Mouse (Mus musculus): ENCODE results near the gene Atp2c2. TPM values are rescaled to one million over a fixed set of nuclear protein-coding genes. Genes with fewer than 3 reads are reported as not detected.

The Atp2c2 gene
- polyA plus RNA-seq, 1 experiment from 2014 or later: 0.04 TPM

- ATAC-seq (no peak), DNase-seq (ENCODE audit: low read depth, low spot score) (no peak)
- no peaks in the 10 kb centered on the region for H3K27me3 ChIP-seq
- POLR2A ChIA-PET: no interaction called here
- CTCF ChIA-PET: interaction anchor here (0.8 to 1.8 kb wide), 6 partner anchors 10 to 61 kb away, joined by 3 to 8 read pairs (median 4); partner anchors contain the start of gene Tldc1
- TF ChIP-seq CTCF (IDR thresholded peaks at IDR 0.05): no peak
- in situ Hi-C loops (cut with MboI; ENCODE audit: low pct_unique_long_range_greater_than_20kb): no loop called here
Observed at GRCm38 (mm10) chr8:119717765-119718164, 18.0 kb downstream of the Atp2c2 start.

- TF ChIP-seq CTCF (IDR thresholded peaks at IDR 0.05): no peak
- no peak for DNase-seq (ENCODE audit: low read depth, low spot score)
- ChIA-PET POLR2A (interaction anchor here (0.6 kb wide), 2 partner anchors 10 to 32 kb away, joined by 3 read pairs; no protein-coding TSS in a partner anchor), CTCF (interaction anchor here (1.0 to 1.2 kb wide), 3 partner anchors 19 to 132 kb away, joined by 3 read pairs; no protein-coding TSS in a partner anchor)
- in situ Hi-C loops (cut with MboI; ENCODE audit: low pct_unique_long_range_greater_than_20kb): no loop called here
- no peaks in the 10 kb centered on the region for H3K27me3 ChIP-seq
- no peak for ATAC-seq
Observed at GRCm38 (mm10) chr8:119719011-119719501, 19.2 kb downstream of the Atp2c2 start.

- H3K27me3 ChIP-seq: no peaks in the 10 kb centered on the region
Observed at GRCm38 (mm10) chr8:119722348-119722747, 22.5 kb downstream of the Atp2c2 start.

DNA sequence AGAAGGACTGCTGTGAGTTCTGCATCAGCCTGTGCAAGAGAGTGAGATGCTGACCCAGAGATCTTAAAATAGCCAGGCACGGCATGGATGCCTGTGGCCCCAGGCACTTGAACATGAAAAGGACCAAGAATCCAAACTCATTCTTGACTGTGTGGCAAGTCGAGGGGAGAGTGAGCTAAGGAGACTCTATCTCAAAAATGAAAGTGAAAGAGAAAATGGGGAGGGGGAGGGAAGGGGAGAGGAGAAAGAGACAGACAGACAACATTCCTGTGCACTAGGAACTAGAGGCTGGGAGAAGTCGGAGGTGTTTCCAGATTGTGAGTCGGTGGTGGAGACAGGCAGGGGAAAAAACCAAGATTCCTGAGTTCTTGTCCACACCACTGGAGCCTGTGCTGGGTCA is 23.9 kb downstream of the Atp2c2 start:
- ChIA-PET POLR2A (interaction anchor here (1.2 kb wide), 1 partner anchor 8 kb away, joined by 4 read pairs; no protein-coding TSS in a partner anchor), CTCF (interaction anchor here (0.6 kb wide), 1 partner anchor 56 kb away, joined by 3 read pairs; no protein-coding TSS in a partner anchor)
- ATAC-seq (no peak), DNase-seq (ENCODE audit: low read depth, low spot score) (no peak)
- no peaks in the 10 kb centered on the region for H3K27me3 ChIP-seq
- no peak for TF ChIP-seq CTCF (IDR thresholded peaks at IDR 0.05)
- in situ Hi-C loops (cut with MboI; ENCODE audit: low pct_unique_long_range_greater_than_20kb): no loop called here

More at GRCm38 (mm10) chr8:119722348-119722747, 22.5 kb downstream of the Atp2c2 start:
- POLR2A ChIA-PET: no interaction called here
- no peak for DNase-seq (ENCODE audit: low read depth, low spot score)
- in situ Hi-C loops (cut with MboI; ENCODE audit: low pct_unique_long_range_greater_than_20kb): no loop called here
- ATAC-seq: no peak
- TF ChIP-seq CTCF (IDR thresholded peaks at IDR 0.05): no peak
- CTCF ChIA-PET: interaction anchor here (1.3 kb wide), 2 partner anchors 10 to 21 kb away, joined by 4 to 5 read pairs; no protein-coding TSS in a partner anchor

- TF ChIP-seq CTCF (IDR thresholded peaks at IDR 0.05): no peak
- in situ Hi-C loops (cut with MboI; ENCODE audit: low pct_unique_long_range_greater_than_20kb): no loop called here
- ChIA-PET CTCF (no interaction called here), POLR2A (interaction anchor here (1.2 kb wide), 1 partner anchor 9 kb away, joined by 4 read pairs; no protein-coding TSS in a partner anchor)
- no peak for DNase-seq (ENCODE audit: low read depth, low spot score)
- H3K27me3 ChIP-seq: no peaks in the 10 kb centered on the region
- no peak for ATAC-seq
Observed at GRCm38 (mm10) chr8:119724596-119724995, 24.8 kb downstream of the Atp2c2 start.

- peaks cover 4% of the 10 kb centered on the region for H3K27me3 ChIP-seq
- CTCF ChIA-PET: interaction anchor here (1.1 to 1.2 kb wide), 2 partner anchors 9 to 55 kb away, joined by 3 read pairs; no protein-coding TSS in a partner anchor
- TF ChIP-seq CTCF (IDR thresholded peaks at IDR 0.05): no peak
- no peak for DNase-seq (ENCODE audit: low read depth, low spot score)
- ATAC-seq: no peak
- POLR2A ChIA-PET: no interaction called here
- in situ Hi-C loops (cut with MboI; ENCODE audit: low pct_unique_long_range_greater_than_20kb): no loop called here
Observed at GRCm38 (mm10) chr8:119727093-119727492, 27.3 kb downstream of the Atp2c2 start.

DNA sequence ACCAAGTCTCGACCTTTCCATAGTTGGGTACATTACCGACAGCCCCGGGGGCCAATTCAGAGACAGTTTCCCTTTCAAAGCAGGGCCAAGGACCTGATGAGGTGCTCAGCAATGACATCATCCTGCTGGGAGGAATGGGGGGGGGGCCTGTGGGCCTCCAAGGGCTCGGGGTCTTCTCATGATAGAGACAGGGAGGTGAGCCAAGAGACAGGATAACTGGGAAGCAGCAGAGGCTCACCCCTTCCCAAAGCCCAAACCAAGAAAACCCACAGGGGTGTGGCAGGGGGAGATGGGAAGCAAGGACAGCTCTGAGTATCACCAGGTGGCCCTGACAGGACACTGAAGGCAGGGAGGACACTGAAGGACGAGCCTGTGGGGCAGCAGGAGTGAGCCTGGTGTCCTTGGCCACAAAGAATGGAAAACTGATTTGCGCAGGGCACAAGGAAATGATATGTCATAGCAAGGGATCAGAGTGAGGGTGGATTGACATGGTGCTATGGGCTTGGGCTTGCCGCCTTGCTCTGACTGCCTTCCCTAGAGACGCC is 28.6 kb downstream of the Atp2c2 start:
- CTCF ChIA-PET: interaction anchor here (1.1 to 1.9 kb wide), 4 partner anchors 11 to 54 kb away, joined by 3 to 6 read pairs (median 3); no protein-coding TSS in a partner anchor
- no peak for TF ChIP-seq CTCF (IDR thresholded peaks at IDR 0.05)
- H3K27me3 ChIP-seq: peaks cover 4% of the 10 kb centered on the region
- DNase-seq (ENCODE audit: low read depth, low spot score): no peak
- in situ Hi-C loops (cut with MboI; ENCODE audit: low pct_unique_long_range_greater_than_20kb): no loop called here
- POLR2A ChIA-PET: interaction anchor here (0.7 kb wide), 1 partner anchor 32 kb away, joined by 3 read pairs; no protein-coding TSS in a partner anchor
- no peak for ATAC-seq

DNA sequence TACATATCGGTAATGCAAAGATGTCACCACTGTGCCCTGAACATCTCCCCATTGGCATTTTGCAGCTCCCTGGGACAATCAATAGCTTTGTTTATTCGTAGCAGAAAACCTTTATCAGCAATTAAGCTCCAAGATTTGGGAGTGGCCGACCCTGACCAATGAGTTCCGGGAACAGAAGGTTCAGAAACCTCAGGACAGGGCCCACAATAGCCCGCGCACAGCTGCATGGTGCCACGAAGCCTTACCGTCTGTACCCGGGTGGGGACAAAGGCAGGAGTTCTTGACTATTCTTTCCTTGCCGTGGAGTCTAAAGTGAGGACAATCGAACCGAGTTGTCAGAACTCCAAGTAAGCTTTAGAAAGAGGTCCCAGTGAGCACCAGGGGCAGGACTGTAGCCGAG is 32.3 kb downstream of the Atp2c2 start:
- ChIA-PET CTCF (interaction anchor here (1.5 to 2.4 kb wide), 2 partner anchors 11 to 47 kb away, joined by 4 to 7 read pairs; no protein-coding TSS in a partner anchor), POLR2A (no interaction called here)
- in situ Hi-C loops (cut with MboI; ENCODE audit: low pct_unique_long_range_greater_than_20kb): no loop called here
- no peak for DNase-seq (ENCODE audit: low read depth, low spot score)
- no peak for ATAC-seq
- no peak for TF ChIP-seq CTCF (IDR thresholded peaks at IDR 0.05)
- peaks cover 4% of the 10 kb centered on the region for H3K27me3 ChIP-seq

GRCm38 (mm10) chr8:119736348-119736917 is 36.6 kb downstream of the Atp2c2 start:
- ATAC-seq: no peak

GRCm38 (mm10) chr8:119737093-119737900 is 37.5 kb downstream of the Atp2c2 start:
- CTCF ChIA-PET: interaction anchor here (0.8 to 1.1 kb wide), 2 partner anchors 18 to 38 kb away, joined by 3 to 4 read pairs; partner anchors contain the start of gene Atp2c2
- no peak for ATAC-seq
- DNase-seq (ENCODE audit: low read depth, low spot score): no peak
- no peak for TF ChIP-seq CTCF (IDR thresholded peaks at IDR 0.05)
- POLR2A ChIA-PET: no interaction called here
- no peaks in the 10 kb centered on the region for H3K27me3 ChIP-seq
- in situ Hi-C loops (cut with MboI; ENCODE audit: low pct_unique_long_range_greater_than_20kb): no loop called here

More at GRCm38 (mm10) chr8:119736348-119736917, 36.6 kb downstream of the Atp2c2 start:
- no peak for DNase-seq (ENCODE audit: low read depth, low spot score)
- H3K27me3 ChIP-seq: peaks cover under 1% of the 10 kb centered on the region
- ChIA-PET POLR2A (no interaction called here), CTCF (interaction anchor here (0.7 to 1.1 kb wide), 2 partner anchors 11 to 37 kb away, joined by 3 to 4 read pairs; partner anchors contain the start of gene Atp2c2)
- TF ChIP-seq CTCF (IDR thresholded peaks at IDR 0.05): no peak
- in situ Hi-C loops (cut with MboI; ENCODE audit: low pct_unique_long_range_greater_than_20kb): no loop called here

All from Patski (cell line).